Mouse (Mus musculus): ENCODE results near the gene Pabpc4. TPM values are rescaled to one million over a fixed set of nuclear protein-coding genes. Genes with fewer than 3 reads are reported as not detected.
A peak's percentile ranks its signal among the peaks of the same experiment; 100 is the strongest.

Pabpc4 gene
- polyA plus RNA-seq (2012; rRNA removed), result 60.3 and 65.4 TPM in 2 replicates

- TF ChIP-seq CTCF (IDR thresholded peaks at IDR 0.05; ENCODE audit: insufficient read depth, low read length) (no peak), POLR2A (IDR thresholded peaks at IDR 0.05; ENCODE audit: borderline replicate concordance, extremely low read depth, low read depth, low read length) (no peak)
- no peak within 1 kb of the TSS for H3K4me3 ChIP-seq (replicated peaks; ENCODE audit: extremely low read depth, low read depth, low read length)
- 55% methylated on average over 5 of the region's 5 CpGs for WGBS
- H3K4me1 ChIP-seq (ENCODE audit: control insufficient read depth, insufficient read depth, low read length), result no peaks in the 10 kb centered on the region
- no peak for DNase-seq
Measured at GRCm38 (mm10) chr4:123261721-123262401, at the start of gene Pabpc4. Gene Pabpc4, plus strand, starts transcription at chr4:123262351.

DNA sequence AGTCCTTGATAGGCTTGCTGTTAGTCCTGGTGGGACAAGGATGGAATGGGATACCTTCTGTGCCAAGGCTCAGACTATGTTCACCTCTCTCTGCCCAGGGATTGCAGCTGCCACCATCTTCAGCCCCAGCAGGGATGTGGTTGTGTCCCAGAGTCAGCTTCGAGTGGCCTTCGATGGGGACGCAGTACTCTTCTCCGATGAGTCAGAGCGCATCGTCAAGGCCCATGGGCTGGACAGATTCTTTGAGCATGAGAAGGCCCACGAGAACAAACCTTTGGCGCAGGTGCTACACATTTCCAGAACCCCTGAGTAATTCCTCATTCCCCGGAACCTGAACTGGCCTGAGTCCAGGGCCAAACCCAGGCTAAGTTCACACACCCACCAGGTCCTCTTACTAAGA lies 48.2 kb upstream of the Pabpc4 start:
- no peak overlapping the region for H3K4me3 ChIP-seq (replicated peaks; ENCODE audit: extremely low read depth, low read depth, low read length)
- H3K4me1 ChIP-seq (ENCODE audit: control insufficient read depth, insufficient read depth, low read length), result no peaks in the 10 kb centered on the region
- WGBS, result 83% methylated on average over 9 of the region's 9 CpGs
- DNase-seq, result no peak
- TF ChIP-seq POLR2A (IDR thresholded peaks at IDR 0.05; ENCODE audit: borderline replicate concordance, extremely low read depth, low read depth, low read length) (no peak), CTCF (IDR thresholded peaks at IDR 0.05; ENCODE audit: insufficient read depth, low read length) (no peak)

DNA sequence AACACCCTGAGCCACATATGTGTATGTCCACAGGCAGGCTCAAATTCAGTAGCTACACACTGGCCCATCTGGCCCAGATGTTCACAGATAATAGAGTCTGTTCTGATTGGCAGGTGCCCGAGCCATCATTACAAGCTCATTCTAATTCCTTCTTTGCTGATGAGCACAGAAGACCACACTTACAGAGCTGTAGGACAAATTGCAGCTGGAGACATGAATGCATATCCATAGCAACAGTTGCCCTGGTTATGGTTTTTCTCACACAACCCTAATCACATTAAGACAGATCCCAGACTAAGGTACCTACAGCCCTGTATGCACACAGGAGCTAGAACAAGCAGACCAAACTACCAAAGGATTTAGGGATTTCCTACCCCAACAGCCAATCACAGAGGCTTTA lies 46.8 kb upstream of the Pabpc4 start:
- 88% methylated on average over 1 of the region's 1 CpGs for WGBS
- no peak overlapping the region for H3K4me3 ChIP-seq (replicated peaks; ENCODE audit: extremely low read depth, low read depth, low read length)
- no peak for DNase-seq
- no peak for TF ChIP-seq POLR2A (IDR thresholded peaks at IDR 0.05; ENCODE audit: borderline replicate concordance, extremely low read depth, low read depth, low read length)
- no peak for TF ChIP-seq CTCF (IDR thresholded peaks at IDR 0.05; ENCODE audit: insufficient read depth, low read length)
- no peaks in the 10 kb centered on the region for H3K4me1 ChIP-seq (ENCODE audit: control insufficient read depth, insufficient read depth, low read length)

- TF ChIP-seq POLR2A (IDR thresholded peaks at IDR 0.05; ENCODE audit: borderline replicate concordance, extremely low read depth, low read depth, low read length) (no peak), CTCF (IDR thresholded peaks at IDR 0.05; ENCODE audit: insufficient read depth, low read length) (peak; percentile 83)
- no peak for DNase-seq
- H3K4me1 ChIP-seq (ENCODE audit: control insufficient read depth, insufficient read depth, low read length), result no peaks in the 10 kb centered on the region
- whole genome bisulfite sequencing, result 6% methylated on average over 1 of the region's 1 CpGs
- H3K4me3 ChIP-seq (replicated peaks; ENCODE audit: extremely low read depth, low read depth, low read length), result no peak overlapping the region
Measured at GRCm38 (mm10) chr4:123216782-123217181, 45.4 kb upstream of the Pabpc4 start.

DNA sequence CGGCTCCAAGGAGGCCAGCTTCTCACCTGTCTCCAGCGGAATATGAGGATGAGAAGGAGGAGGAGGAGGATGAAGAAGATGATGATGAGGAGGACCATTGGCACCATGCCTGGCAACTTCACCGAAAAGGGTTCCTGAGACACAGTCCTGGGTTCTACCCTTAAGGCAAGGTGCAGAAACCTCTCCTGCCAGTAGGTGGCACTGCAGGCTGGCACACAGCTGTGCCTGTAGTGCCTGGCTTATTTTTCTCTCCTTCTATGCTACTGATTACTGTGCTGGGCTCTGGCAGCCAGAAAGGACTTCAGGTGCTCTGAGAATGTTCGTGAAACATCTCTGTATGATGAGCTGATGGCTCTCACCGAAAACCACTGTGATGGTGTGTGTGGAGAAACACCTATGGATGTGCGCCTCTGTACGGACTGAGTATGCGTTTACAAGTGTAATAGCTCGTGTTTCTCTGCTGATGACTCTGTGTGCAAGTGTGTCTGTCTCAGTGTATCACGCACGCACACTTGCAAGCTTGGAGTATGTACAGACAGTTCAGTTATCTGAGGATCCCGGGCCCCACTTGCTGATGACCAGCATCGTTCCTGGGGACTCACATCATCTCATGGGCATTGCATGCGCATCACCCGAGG lies 42.3 kb upstream of the Pabpc4 start:
- TF ChIP-seq CTCF (IDR thresholded peaks at IDR 0.05; ENCODE audit: insufficient read depth, low read length) (peak; percentile 98), POLR2A (IDR thresholded peaks at IDR 0.05; ENCODE audit: borderline replicate concordance, extremely low read depth, low read depth, low read length) (no peak)
- Histone ChIP-seq H3K4me3 (replicated peaks; ENCODE audit: extremely low read depth, low read depth, low read length) (no peak overlapping the region), H3K4me1 (ENCODE audit: control insufficient read depth, insufficient read depth, low read length) (no peaks in the 10 kb centered on the region)
- 67% methylated on average over 15 of the region's 15 CpGs for WGBS
- DNase-seq, result peak; percentile 66

DNA sequence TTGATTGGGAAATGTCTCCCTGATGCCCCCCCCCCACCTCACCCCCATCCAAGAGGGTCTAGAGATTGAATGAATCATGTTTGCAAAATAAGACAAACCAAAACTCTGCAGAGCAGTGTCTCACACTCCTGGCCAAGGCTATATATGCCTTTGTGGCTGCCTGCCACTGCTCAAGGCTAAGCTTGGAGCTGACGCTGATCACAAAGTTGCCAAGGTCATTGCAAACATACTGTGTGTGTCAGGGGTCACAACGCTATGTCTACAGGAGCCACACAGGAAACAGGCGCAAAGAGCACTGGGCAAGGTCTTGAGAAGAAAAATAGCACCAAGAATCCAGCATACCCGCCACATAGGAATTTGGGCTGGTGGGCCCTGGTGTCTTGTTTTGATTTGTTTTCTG lies 41.5 kb upstream of the Pabpc4 start:
- 0 out of 2 replicates have a peak, but pooled peaks cover 1% of the 10 kb centered on the region for H3K4me1 ChIP-seq (ENCODE audit: control insufficient read depth, insufficient read depth, low read length)
- DNase-seq, result no peak
- 81% methylated on average over 4 of the region's 4 CpGs for WGBS
- no peak overlapping the region for H3K4me3 ChIP-seq (replicated peaks; ENCODE audit: extremely low read depth, low read depth, low read length)
- TF ChIP-seq POLR2A (IDR thresholded peaks at IDR 0.05; ENCODE audit: borderline replicate concordance, extremely low read depth, low read depth, low read length) (no peak), CTCF (IDR thresholded peaks at IDR 0.05; ENCODE audit: insufficient read depth, low read length) (no peak)

GRCm38 (mm10) chr4:123223309-123223708 lies 38.8 kb upstream of the Pabpc4 start:
- H3K4me1 ChIP-seq (ENCODE audit: control insufficient read depth, insufficient read depth, low read length), result 0 out of 2 replicates have a peak, but pooled peaks cover 2% of the 10 kb centered on the region
- TF ChIP-seq CTCF (IDR thresholded peaks at IDR 0.05; ENCODE audit: insufficient read depth, low read length) (no peak; the same call in 1 of the 2 replicates), POLR2A (IDR thresholded peaks at IDR 0.05; ENCODE audit: borderline replicate concordance, extremely low read depth, low read depth, low read length) (no peak)
- WGBS, result 66% methylated on average over 3 of the region's 3 CpGs
- H3K4me3 ChIP-seq (replicated peaks; ENCODE audit: extremely low read depth, low read depth, low read length), result no peak overlapping the region
- DNase-seq, result no peak

GRCm38 (mm10) chr4:123225718-123226403 lies 36.3 kb upstream of the Pabpc4 start:
- no peak for DNase-seq
- Histone ChIP-seq H3K4me1 (ENCODE audit: control insufficient read depth, insufficient read depth, low read length) (0 out of 2 replicates have a peak, but pooled peaks cover 2% of the 10 kb centered on the region), H3K4me3 (replicated peaks; ENCODE audit: extremely low read depth, low read depth, low read length) (no peak overlapping the region)
- 49% methylated on average over 10 of the region's 10 CpGs for WGBS
- TF ChIP-seq POLR2A (IDR thresholded peaks at IDR 0.05; ENCODE audit: borderline replicate concordance, extremely low read depth, low read depth, low read length), result no peak

DNA sequence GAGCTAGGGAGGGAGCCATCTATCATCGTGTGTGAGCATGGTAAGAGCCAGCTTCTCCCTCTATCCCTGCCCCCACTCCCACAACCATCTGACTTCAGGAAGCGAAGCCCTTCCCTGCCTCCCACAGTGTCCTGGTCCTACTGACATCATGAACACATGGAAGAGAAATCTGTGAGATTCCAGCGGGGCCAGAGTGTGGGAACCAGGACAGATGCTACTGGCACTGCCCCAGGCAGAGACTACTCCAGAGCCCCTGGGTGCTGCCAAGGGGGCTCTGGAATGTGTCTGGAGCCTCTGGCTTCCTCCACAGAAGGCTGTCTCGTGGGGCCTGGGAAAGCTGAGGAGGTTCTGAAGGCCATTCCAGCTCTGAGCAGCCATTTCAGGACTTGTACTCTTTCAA lies 34.4 kb upstream of the Pabpc4 start:
- H3K4me3 ChIP-seq (replicated peaks; ENCODE audit: extremely low read depth, low read depth, low read length), result no peak overlapping the region
- no peak for TF ChIP-seq POLR2A (IDR thresholded peaks at IDR 0.05; ENCODE audit: borderline replicate concordance, extremely low read depth, low read depth, low read length)
- no peak for TF ChIP-seq CTCF (IDR thresholded peaks at IDR 0.05; ENCODE audit: insufficient read depth, low read length)
- DNase-seq, result no peak
- 47% methylated on average over 4 of the region's 4 CpGs for WGBS
- 0 out of 2 replicates have a peak, but pooled peaks cover 2% of the 10 kb centered on the region for H3K4me1 ChIP-seq (ENCODE audit: control insufficient read depth, insufficient read depth, low read length)
